Mouse (Mus musculus): ENCODE measurements around the gene Serinc5. TPM values are rescaled to one million over a fixed set of nuclear protein-coding genes. Genes with fewer than 3 reads are reported as not detected.

The Serinc5 gene
- polyA plus RNA-seq, 1 experiment from 2014 or later: 13.8 TPM

DNA sequence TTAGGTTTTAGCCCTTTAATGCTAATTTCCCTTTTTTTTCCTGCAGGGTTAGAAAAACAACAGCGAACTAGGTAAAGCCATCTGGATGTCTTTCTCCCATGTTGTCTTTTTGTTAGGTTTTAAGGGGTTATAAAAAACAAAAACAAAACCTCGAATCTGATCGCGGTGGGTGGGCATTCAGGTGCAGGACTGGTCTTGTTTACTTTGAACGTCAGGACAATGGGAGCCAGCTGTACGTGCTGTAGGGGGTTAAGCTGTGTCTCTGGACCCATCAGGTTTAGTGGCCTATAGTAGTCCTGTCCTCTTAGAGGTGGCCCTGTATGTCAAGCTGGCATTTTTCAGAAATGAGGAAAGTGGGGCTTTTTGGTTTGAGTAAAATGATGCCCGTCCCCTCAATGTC lies 1.0 kb downstream of the Serinc5 start:
- no peak for ATAC-seq
- no peak for TF ChIP-seq CTCF (IDR thresholded peaks at IDR 0.05)
- no peaks in the 10 kb centered on the region for H3K27me3 ChIP-seq
- POLR2A ChIA-PET: interaction anchor here (0.9 to 1.5 kb wide), 2 partner anchors 28 to 64 kb away, joined by 3 to 4 read pairs; no protein-coding TSS in a partner anchor
- in situ Hi-C loops (cut with MboI; ENCODE audit: low pct_unique_long_range_greater_than_20kb): no loop called here
- DNase-seq (ENCODE audit: low read depth, low spot score): no peak
- CTCF ChIA-PET: interaction anchor here (1.2 to 1.3 kb wide), 2 partner anchors 17 to 32 kb away, joined by 3 read pairs; no protein-coding TSS in a partner anchor

DNA sequence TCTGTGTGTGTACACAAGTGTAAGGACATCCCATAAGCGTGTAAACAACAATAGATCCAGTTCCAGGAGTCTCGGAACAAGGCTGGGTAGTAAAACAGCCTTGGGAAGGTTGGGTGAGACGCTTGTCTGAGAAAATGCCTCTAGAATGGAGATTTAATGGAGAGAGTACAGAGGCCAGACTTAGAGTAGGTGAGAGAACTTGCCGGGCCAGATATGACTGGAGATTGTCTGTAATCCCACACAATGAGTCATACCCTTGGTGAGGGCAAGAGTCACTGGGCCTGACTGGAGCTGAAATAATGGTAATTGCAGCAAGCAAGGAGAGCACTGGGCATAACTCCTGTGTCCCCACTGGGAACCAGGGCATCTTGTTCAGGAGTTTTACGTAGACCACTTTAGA lies 2.2 kb downstream of the Serinc5 start:
- DNase-seq (ENCODE audit: low read depth, low spot score) (no peak), ATAC-seq (peak; percentile 78)
- CTCF ChIA-PET: interaction anchor here (1.0 to 1.3 kb wide), 2 partner anchors 16 to 127 kb away, joined by 3 read pairs; no protein-coding TSS in a partner anchor
- no peaks in the 10 kb centered on the region for H3K27me3 ChIP-seq
- no peak for TF ChIP-seq CTCF (IDR thresholded peaks at IDR 0.05)
- in situ Hi-C loops (cut with MboI; ENCODE audit: low pct_unique_long_range_greater_than_20kb): no loop called here
- POLR2A ChIA-PET: no interaction called here

DNA sequence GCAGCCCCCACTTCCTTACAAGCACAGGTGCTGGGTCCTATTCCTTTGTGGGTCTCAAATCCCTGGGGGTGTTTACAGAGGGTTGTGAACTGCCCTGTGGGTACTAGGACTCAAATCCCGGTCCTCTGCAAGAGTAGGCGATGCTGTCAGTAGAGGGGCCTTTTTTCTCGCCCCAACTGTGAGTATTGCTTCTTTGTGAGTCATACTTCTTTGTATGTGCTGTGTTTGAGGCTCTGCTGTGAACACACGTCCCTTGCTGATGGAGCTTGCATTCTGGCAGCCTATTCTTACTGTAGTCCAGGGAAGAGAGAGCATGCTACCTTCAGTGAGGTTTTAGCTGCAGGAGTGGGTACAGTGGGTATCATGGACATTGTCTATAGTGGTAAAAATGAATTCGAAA lies 4.3 kb downstream of the Serinc5 start:
- in situ Hi-C loops (cut with MboI; ENCODE audit: low pct_unique_long_range_greater_than_20kb): no loop called here
- ChIA-PET CTCF (interaction anchor here (1.3 kb wide), 1 partner anchor 22 kb away, joined by 3 read pairs; no protein-coding TSS in a partner anchor), POLR2A (interaction anchor here (0.7 kb wide), 1 partner anchor 67 kb away, joined by 3 read pairs; no protein-coding TSS in a partner anchor)
- H3K27me3 ChIP-seq: no peaks in the 10 kb centered on the region
- DNase-seq (ENCODE audit: low read depth, low spot score) (no peak), ATAC-seq (no peak)
- no peak for TF ChIP-seq CTCF (IDR thresholded peaks at IDR 0.05)

DNA sequence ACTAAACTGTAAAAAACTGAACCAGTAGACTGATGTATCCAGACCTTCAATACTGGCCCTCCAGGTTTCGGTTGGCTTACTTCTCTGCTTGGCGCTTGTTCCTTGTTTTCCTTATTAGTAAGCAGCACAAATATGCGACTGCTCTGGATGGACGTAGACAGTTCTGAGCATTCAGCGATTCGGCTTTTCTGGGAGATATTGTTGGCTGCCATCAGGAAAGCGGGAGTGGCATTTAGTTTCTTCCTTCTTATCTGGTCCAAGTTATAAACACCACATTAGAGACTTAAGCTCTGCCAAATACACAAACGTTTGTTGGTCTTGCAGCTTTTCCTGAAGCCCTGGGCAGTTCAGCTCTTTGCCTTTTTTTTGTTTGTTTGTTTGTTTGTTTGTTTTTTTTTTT lies 5.6 kb downstream of the Serinc5 start:
- POLR2A ChIA-PET: no interaction called here
- no peaks in the 10 kb centered on the region for H3K27me3 ChIP-seq
- TF ChIP-seq CTCF (IDR thresholded peaks at IDR 0.05): no peak
- no peak for ATAC-seq
- no peak for DNase-seq (ENCODE audit: low read depth, low spot score)
- in situ Hi-C loops (cut with MboI; ENCODE audit: low pct_unique_long_range_greater_than_20kb): no loop called here
- CTCF ChIA-PET: no interaction called here

DNA sequence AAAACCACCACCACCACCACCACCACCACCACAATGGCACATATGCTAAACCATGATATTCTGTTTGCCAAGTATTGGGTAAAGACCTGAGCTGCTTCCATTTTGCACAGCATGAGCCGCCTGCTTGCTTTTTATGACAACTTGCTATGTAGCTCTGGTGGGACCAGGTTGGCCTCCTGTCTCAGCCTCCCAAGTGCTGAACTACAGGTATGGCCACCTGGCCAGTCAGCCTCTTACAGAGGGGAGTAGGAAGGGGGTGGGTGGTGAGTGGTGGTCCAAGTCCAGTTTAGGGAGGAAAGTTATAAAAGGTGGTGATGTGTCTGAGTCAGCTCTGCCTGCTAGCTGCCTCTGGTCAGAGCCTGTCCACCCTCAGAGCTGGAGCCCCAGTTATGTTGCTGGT lies 15.3 kb downstream of the Serinc5 start:
- H3K27me3 ChIP-seq: no peaks in the 10 kb centered on the region
- ATAC-seq: no peak
- no peak for TF ChIP-seq CTCF (IDR thresholded peaks at IDR 0.05)
- ChIA-PET CTCF (interaction anchor here (1.5 kb wide), 1 partner anchor 10 kb away, joined by 4 read pairs; no protein-coding TSS in a partner anchor), POLR2A (interaction anchor here (0.6 kb wide), 1 partner anchor 116 kb away, joined by 3 read pairs; no protein-coding TSS in a partner anchor)
- in situ Hi-C loops (cut with MboI; ENCODE audit: low pct_unique_long_range_greater_than_20kb): no loop called here
- no peak for DNase-seq (ENCODE audit: low read depth, low spot score)

DNA sequence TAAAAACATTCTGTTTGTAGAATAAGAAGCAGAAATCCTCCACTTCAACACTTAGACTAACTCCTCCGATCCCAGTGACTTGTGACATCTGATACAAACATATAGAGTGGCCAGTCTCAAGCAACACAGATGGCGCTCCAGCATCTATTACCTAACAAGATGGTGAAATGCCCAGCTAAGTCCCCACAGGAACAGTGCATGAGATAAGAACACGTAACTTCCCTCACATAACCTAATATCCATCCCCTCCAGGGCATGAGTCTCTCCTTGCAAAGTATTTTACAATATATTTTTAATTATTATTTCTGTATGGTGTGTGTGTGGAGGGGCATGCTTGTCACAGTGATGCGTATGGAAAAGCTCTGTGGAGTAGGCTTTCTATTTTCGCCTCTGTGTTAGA lies 15.8 kb downstream of the Serinc5 start:
- no peak for ATAC-seq
- POLR2A ChIA-PET: no interaction called here
- in situ Hi-C loops (cut with MboI; ENCODE audit: low pct_unique_long_range_greater_than_20kb): no loop called here
- CTCF ChIA-PET: interaction anchor here (1.5 kb wide), 1 partner anchor 9 kb away, joined by 4 read pairs; no protein-coding TSS in a partner anchor
- H3K27me3 ChIP-seq: no peaks in the 10 kb centered on the region
- TF ChIP-seq CTCF (IDR thresholded peaks at IDR 0.05): no peak
- DNase-seq (ENCODE audit: low read depth, low spot score): no peak

DNA sequence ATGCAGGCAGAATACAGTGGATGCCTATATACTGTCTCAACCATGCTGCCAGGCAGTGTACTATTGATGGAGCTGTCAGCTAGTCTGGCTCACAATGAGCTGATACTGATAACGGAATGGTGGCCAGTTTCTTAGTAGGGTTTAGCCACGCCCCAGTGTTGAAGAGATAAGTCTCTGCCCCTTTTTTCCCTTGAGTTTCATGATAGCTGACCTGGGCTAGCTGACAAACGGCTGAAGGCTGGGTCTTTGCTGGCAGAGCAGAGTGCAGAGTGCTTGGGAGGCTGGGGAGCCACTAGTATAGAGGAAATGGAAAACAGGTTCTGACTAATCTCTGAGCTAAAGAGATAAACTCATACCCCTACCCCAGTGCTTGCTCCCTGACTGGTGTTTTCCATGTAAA lies 18.6 kb downstream of the Serinc5 start:
- CTCF ChIA-PET: no interaction called here
- TF ChIP-seq CTCF (IDR thresholded peaks at IDR 0.05): no peak
- no peaks in the 10 kb centered on the region for H3K27me3 ChIP-seq
- no peak for ATAC-seq
- in situ Hi-C loops (cut with MboI; ENCODE audit: low pct_unique_long_range_greater_than_20kb): no loop called here
- DNase-seq (ENCODE audit: low read depth, low spot score): no peak
- POLR2A ChIA-PET: no interaction called here

DNA sequence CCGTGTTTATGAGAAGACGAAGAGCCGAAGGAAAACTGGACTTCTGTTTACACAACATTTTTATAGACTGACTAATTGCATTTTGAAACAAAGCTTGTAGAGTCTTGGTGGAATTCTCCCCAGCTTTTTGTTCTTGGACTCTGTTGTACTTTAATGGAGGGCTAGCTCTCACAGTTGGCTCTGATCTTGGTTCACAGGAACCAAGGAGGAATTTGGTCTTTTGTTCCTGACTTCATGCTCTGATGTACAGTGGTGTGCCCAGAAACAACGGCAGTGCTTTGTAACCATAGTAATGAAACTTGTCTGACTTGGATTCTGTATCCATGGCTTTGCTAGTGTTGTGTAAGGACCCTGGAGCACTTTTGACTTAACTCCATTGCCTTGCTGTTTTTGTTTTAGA lies 20.6 kb downstream of the Serinc5 start:
- ATAC-seq: no peak
- ChIA-PET POLR2A (no interaction called here), CTCF (no interaction called here)
- no peak for TF ChIP-seq CTCF (IDR thresholded peaks at IDR 0.05)
- DNase-seq (ENCODE audit: low read depth, low spot score): no peak
- in situ Hi-C loops (cut with MboI; ENCODE audit: low pct_unique_long_range_greater_than_20kb): no loop called here
- H3K27me3 ChIP-seq: no peaks in the 10 kb centered on the region

DNA sequence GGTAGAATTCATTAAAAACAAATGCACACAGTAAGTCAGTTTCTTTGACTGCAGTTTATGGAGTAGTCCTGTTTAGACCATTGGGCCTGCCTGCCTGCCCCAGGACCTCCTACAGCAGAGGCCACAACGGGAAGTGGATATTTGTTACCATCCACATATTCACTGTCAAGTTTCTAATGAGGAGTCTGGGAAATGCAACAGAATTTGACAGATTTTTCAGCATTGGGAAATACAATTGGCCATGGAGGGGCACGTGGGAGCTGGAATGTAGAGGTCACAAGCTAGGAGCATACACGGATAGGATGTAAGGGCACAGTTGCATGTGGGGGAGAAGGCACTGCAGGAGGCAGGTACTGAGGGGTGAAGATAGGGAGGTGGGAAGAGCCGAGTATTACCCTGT lies 21.7 kb downstream of the Serinc5 start:
- in situ Hi-C loops (cut with MboI; ENCODE audit: low pct_unique_long_range_greater_than_20kb): no loop called here
- ATAC-seq (no peak), DNase-seq (ENCODE audit: low read depth, low spot score) (no peak)
- ChIA-PET POLR2A (no interaction called here), CTCF (no interaction called here)
- no peak for TF ChIP-seq CTCF (IDR thresholded peaks at IDR 0.05)
- H3K27me3 ChIP-seq: no peaks in the 10 kb centered on the region

DNA sequence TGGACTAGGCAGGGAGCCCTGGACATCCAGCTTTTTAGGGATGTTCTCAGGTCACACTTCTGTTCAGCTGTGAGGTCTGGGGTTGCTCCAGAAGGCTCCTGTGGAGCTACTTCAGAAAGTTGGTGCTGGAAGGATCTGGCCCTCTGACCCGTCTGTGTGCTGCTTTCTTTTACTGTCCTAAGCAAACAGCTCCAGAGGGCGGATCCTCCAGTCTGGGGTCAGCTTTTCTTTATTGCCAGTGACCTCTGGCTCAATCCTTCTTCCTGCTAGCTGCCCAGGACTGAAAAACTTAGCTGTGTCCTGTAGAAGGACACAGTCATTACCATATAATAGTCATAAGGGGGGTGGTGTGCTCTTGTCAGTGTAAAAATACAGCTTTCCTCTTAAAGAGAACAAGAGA lies 24.1 kb downstream of the Serinc5 start:
- POLR2A ChIA-PET: no interaction called here
- DNase-seq (ENCODE audit: low read depth, low spot score): no peak
- ATAC-seq: no peak

DNA sequence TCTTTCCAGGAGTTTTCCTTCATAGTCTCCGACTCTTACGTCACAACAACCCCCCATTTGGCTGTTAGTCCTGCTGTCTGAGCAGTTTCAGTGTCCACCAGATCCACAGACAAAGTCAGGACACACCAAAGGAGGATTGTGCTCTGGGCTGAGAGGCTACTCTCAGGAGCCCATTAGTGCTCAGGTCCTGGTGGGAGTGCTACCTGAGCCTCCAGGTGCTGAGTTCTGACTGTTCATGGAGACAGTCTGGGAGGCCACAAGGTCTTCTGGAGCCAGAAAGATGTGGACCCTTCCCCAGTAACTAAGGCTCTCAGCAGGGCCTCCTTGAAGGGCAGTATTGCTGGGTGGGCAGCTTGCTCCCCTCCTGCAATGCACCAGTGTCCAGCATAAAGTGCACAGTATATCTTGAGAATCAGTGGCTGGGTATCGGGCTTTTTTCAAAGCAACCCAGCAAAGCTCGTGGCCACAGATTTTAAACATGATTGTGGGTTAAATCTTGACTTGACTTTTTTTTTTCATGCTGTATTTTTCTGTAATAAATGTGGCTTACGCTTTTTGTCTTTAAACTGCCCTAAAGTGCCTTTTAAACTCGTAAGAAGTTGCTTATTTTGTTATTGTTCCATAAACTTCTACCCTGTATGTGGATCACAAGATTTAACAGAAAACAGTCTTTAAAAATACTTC lies 25.5 kb downstream of the Serinc5 start:
- in situ Hi-C loops (cut with MboI; ENCODE audit: low pct_unique_long_range_greater_than_20kb): no loop called here
- ATAC-seq: no peak
- no peaks in the 10 kb centered on the region for H3K27me3 ChIP-seq
- CTCF ChIA-PET: interaction anchor here (1.0 to 1.5 kb wide), 3 partner anchors 10 to 22 kb away, joined by 3 to 4 read pairs (median 3); no protein-coding TSS in a partner anchor
- DNase-seq (ENCODE audit: low read depth, low spot score): no peak
- POLR2A ChIA-PET: no interaction called here
- no peak for TF ChIP-seq CTCF (IDR thresholded peaks at IDR 0.05)

More for the DNA sequence above, 24.1 kb downstream of the Serinc5 start:
- CTCF ChIA-PET: no interaction called here
- no peak for TF ChIP-seq CTCF (IDR thresholded peaks at IDR 0.05)
- in situ Hi-C loops (cut with MboI; ENCODE audit: low pct_unique_long_range_greater_than_20kb): no loop called here
- H3K27me3 ChIP-seq: no peaks in the 10 kb centered on the region
